Mouse (Mus musculus): ENCODE results near the gene Stxbp4. TPM values are rescaled to one million over a fixed set of nuclear protein-coding genes. Genes with fewer than 3 reads are reported as not detected.

Stxbp4 gene
- total RNA-seq, 1 experiment from 2014 or later, result 3.0 TPM

- no peak for ATAC-seq (replicated peaks; ENCODE audit: insufficient number of reproducible peaks, low FRiP score, low TSS enrichment, poor library complexity, severe bottlenecking)
These were observed 142.9 kb downstream of the Stxbp4 start for GRCm38 (mm10) chr11:90494981-90495380.

GRCm38 (mm10) chr11:90492511-90492910, 145.4 kb downstream of the Stxbp4 start:
- ATAC-seq (replicated peaks; ENCODE audit: insufficient number of reproducible peaks, low FRiP score, low TSS enrichment, poor library complexity, severe bottlenecking), result no peak

DNA sequence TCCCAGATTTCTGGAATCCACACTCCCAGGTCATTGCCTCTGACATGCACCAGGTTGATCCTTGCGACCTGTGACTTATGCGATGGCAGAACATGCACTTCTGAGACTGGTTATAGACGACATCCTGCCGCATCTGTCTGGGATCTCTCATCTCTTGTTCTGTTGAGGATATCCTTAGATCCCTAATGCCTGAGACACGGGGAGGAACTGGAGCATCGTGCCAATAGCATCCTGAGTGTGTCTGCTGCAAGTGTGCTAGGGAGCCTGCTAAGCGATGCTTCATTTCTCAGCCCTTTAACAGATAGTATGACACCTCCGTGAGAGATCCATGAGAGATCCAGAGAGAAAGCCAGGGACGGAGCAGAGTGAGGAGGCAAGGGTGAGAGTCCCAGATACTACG, 148.7 kb downstream of the Stxbp4 start:
- no peak for ATAC-seq (replicated peaks; ENCODE audit: insufficient number of reproducible peaks, low FRiP score, low TSS enrichment, poor library complexity, severe bottlenecking)

DNA sequence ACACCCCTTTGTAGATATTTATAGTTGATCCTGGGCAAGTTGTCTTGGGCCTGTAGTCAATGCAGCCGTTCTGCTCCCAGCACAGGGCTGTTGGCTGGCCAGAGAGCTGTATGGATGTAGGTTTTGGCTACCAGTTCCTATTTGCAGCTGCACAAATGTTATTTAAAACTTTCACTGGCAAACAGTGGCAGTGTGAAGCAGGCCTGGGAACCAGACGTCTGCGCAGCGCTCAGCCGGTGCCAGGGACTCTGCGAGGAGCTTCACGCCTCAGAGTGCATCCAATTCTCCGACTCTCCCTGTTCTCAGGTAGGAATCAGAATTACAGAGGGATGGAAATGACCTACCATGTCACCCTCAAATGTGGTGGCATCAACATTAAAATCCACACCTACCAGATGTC, 150.2 kb downstream of the Stxbp4 start:
- ATAC-seq (replicated peaks; ENCODE audit: insufficient number of reproducible peaks, low FRiP score, low TSS enrichment, poor library complexity, severe bottlenecking), result no peak

DNA sequence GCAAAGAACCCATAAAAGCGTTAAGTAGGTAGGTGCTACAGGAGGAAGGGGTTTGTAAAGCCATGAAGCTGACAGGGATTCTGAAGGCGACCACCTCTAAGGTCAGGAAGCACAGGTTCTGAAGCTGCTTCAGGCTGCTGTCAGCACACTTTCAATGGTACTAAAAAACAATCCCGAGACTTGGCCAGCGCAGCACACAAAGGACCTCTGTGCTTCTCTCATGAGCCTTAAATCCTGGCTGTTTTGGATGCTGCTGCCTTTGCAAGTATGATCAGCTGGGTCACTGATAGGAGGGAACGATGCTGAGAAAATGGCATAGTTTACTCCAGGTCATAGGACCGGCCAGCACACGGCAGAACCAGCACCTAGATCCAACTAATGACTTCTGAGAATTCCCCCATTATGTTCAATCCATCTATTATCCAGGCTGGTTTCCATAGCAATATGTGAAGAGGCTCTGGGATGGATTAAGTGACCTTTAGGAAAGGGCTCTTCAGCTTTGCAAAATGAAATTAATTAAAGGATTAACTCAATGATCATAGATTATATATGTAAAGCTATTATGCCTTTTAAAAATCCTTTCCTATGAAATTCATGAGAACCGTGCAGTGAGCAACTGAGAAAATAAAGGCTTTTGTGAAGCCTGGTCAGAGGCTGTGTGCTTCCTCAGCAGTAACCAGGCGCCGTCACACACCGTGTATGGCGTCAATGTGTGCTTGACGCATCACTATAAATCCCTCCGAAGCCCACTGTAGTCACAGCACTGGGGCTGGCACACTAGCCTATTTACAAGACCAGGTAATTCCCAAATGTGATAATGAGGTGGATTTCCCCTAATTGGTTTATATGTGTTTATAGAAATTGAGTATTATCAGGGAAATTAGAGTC, 152.9 kb downstream of the Stxbp4 start:
- ATAC-seq (replicated peaks; ENCODE audit: insufficient number of reproducible peaks, low FRiP score, low TSS enrichment, poor library complexity, severe bottlenecking), result no peak

DNA sequence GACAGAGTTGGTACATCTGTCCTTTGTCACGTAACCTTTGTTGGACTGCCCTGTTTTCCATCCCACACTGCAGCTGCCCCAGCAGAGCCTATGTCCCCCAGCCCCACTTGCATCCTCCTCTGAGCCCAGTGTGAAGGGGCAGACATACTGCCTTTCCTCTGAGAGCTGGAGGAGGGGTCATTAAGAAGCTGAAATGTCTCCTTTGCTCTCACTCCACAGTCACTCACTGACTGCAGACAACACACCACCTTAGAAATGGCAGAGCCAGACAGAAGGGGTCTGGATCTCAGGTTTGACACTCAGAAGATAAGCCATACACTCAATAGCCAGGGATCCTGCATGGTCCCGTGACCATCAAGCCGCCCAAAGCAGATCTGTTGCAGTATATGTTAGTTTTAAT, 154.1 kb downstream of the Stxbp4 start:
- no peak for ATAC-seq (replicated peaks; ENCODE audit: insufficient number of reproducible peaks, low FRiP score, low TSS enrichment, poor library complexity, severe bottlenecking)

DNA sequence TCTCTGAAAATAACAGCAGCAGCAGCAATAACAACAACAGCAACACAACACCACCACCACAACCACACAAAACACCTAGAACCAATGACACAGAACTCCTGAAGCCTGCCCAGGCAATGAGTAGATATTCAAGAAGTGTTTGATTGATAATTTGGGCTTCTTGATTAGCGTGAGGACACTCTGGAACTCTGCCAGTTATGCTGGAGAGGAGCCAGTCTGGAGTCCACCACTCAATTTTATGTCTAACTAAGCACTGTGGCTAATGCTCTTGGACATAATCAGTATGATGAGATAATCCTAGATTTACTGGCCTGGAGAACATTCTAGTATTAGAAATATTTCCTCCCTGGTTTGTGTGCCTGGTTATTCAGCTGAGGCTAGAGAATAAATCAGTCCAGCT, 156.1 kb downstream of the Stxbp4 start:
- ATAC-seq (replicated peaks; ENCODE audit: insufficient number of reproducible peaks, low FRiP score, low TSS enrichment, poor library complexity, severe bottlenecking), result no peak

- no peak for ATAC-seq (replicated peaks; ENCODE audit: insufficient number of reproducible peaks, low FRiP score, low TSS enrichment, poor library complexity, severe bottlenecking)
These were observed 167.6 kb downstream of the Stxbp4 start for GRCm38 (mm10) chr11:90470271-90470670.

DNA sequence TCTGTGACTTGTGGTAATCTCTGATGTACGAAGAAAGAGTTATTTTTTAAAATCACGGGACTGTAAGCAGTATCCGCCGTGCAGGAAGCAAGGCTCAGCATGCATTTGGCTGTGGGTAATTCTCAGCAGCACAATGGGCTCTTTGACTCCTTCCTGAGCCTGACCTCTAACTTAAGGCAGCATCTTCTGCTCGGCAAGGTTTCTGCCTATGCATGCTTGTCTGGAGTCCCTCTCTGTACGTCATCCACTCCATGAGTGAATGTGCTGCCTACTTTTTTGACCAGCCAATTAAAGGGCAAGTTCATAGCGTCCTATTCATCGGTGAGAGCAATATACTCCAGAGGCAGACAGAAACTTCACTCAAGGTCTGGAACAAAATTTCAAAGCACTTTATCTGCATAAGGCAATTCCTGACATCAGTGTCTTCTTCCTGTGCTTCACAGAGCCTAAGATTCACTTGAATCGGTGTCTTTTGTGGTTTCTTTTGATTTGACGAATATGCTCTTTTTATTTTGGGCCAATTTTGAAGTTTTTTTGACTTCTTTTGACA, 173.8 kb downstream of the Stxbp4 start:
- ATAC-seq (replicated peaks; ENCODE audit: insufficient number of reproducible peaks, low FRiP score, low TSS enrichment, poor library complexity, severe bottlenecking), result no peak

- no peak for ATAC-seq (replicated peaks; ENCODE audit: insufficient number of reproducible peaks, low FRiP score, low TSS enrichment, poor library complexity, severe bottlenecking)
These were observed 177.4 kb downstream of the Stxbp4 start for GRCm38 (mm10) chr11:90460458-90460857.

- ATAC-seq (replicated peaks; ENCODE audit: insufficient number of reproducible peaks, low FRiP score, low TSS enrichment, poor library complexity, severe bottlenecking), result no peak
These were observed 185.8 kb downstream of the Stxbp4 start for GRCm38 (mm10) chr11:90452134-90452533.

DNA sequence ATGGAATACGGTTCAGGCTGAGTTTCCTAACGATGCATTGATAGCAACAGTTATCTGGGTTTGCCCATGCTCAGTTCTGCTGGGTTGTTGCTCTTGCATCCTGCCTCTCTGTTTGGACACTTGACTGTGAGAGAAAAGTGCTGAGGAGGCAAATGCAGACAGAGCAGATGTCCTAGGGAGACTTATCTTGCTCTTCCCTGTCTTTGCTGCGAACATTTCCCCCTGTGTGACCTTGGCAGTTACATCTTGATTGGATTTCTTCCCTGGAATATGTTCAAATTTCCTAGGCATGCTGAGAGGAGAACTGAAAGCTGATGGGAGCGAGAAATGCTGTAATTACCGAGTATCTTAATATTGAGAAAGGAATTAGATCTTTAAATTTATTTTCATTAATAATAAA, 186.4 kb downstream of the Stxbp4 start:
- ATAC-seq (replicated peaks; ENCODE audit: insufficient number of reproducible peaks, low FRiP score, low TSS enrichment, poor library complexity, severe bottlenecking), result no peak

GRCm38 (mm10) chr11:90442462-90442861, 195.4 kb downstream of the Stxbp4 start:
- no peak for ATAC-seq (replicated peaks; ENCODE audit: insufficient number of reproducible peaks, low FRiP score, low TSS enrichment, poor library complexity, severe bottlenecking)

- ATAC-seq (replicated peaks; ENCODE audit: insufficient number of reproducible peaks, low FRiP score, low TSS enrichment, poor library complexity, severe bottlenecking), result no peak
These were observed 197.0 kb downstream of the Stxbp4 start for GRCm38 (mm10) chr11:90440851-90441250.

GRCm38 (mm10) chr11:90438768-90439167, 199.1 kb downstream of the Stxbp4 start:
- no peak for ATAC-seq (replicated peaks; ENCODE audit: insufficient number of reproducible peaks, low FRiP score, low TSS enrichment, poor library complexity, severe bottlenecking)

Other genes starting within 250 kb of the Stxbp4 start
- 1.7 TPM in 1 of 3 replicates, not detected in the others for gene Hlf, start 247.2 kb downstream of the Stxbp4 start, total RNA-seq (2017)
- 14.8 to 28.6 TPM (median 18.6 TPM) in 3 replicates for gene Cox11, start 89 bp upstream of the Stxbp4 start, total RNA-seq (2017)
- gene Tom1l1, start 50.3 kb upstream of the Stxbp4 start, total RNA-seq (2017), result 0.48 to 0.78 TPM (median 0.75 TPM) in 3 replicates

Measured in monocyte, adult 5-6 weeks (primary cell).